ENCODE assay signal across 8 mouse cellular contexts in the genomic region with DNA sequence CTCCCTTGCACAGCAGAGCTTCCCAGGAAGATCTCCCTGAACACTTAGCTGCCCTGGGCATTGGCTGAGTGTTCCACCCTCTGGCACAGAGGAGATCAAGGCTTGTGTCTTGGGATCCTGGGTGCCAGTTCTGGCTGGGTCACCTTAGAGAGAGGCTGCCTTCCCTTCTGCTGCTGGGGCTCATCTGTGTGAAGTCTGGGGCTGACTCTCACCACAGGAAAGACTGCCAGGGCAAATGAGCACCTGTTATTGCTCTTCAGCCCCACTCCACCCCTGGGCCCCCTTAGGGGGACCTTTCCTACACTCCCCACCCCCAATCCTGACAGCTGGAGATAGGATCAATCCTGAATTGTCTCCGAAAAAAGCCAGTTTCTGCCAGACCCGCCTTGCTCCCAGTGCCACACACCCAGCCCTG. TPM values are rescaled to one million over a fixed set of nuclear protein-coding genes. Genes with fewer than 3 reads are reported as not detected.
DNase-seq lines count a peak whose midpoint lies in the region; ATAC-seq lines count a peak whose summit lies in the region.

No protein-coding gene starts in this region.

- no peak for DNase-seq in heart, adult 9 months (ENCODE audit: low spot score in 2 of 2)
- DNase-seq in embryonic facial prominence, embryonic 10.5 days (ENCODE audit: low spot score), result no peak
- no peak for DNase-seq in cerebellum, adult 11 months
- no peak for DNase-seq in adrenal gland, adult 2 months
- DNase-seq in lung, postnatal 10 days, result no peak

- H3K4me1 ChIP-seq in heart, embryonic 16.5 days (ENCODE audit: control insufficient read depth, insufficient read depth, low read length), result peaks cover 8% of the 10 kb centered on the region; the same call in 1 of the 2 replicates
- peaks cover 38% of the 10 kb centered on the region for H3K4me1 ChIP-seq in embryonic facial prominence, embryonic 10.5 days
- H3K4me1 ChIP-seq in hindbrain, embryonic 15.5 days (replicated peaks), result peaks cover 25% of the 10 kb centered on the region
- H3K4me1 ChIP-seq in midbrain, embryonic 15.5 days, result peaks cover 27% of the 10 kb centered on the region

- H3K27me3 ChIP-seq in heart, embryonic 16.5 days (ENCODE audit: control insufficient read depth, insufficient read depth, low read length), result no peaks in the 10 kb centered on the region
- H3K27me3 ChIP-seq in embryonic facial prominence, embryonic 10.5 days (replicated peaks; ENCODE audit: low read depth, poor library complexity, severe bottlenecking), result peaks cover 32% of the 10 kb centered on the region
- H3K27me3 ChIP-seq in hindbrain, embryonic 15.5 days, result no peaks in the 10 kb centered on the region
- 0 out of 2 replicates have a peak, but pooled peaks cover 6% of the 10 kb centered on the region for H3K27me3 ChIP-seq in midbrain, embryonic 15.5 days (replicated peaks)

- peak overlapping the region; percentile 71 for H3K9ac ChIP-seq in heart, embryonic 16.5 days (ENCODE audit: low read length)
- peak overlapping the region; percentile 76; the same call in 1 of the 2 replicates for H3K9ac ChIP-seq in hindbrain, embryonic 15.5 days
- peak overlapping the region; percentile 79; the same call in 1 of the 2 replicates for H3K9ac ChIP-seq in midbrain, embryonic 15.5 days

- no peaks in the 10 kb centered on the region for H3K9me3 ChIP-seq in heart, embryonic 16.5 days (replicated peaks; ENCODE audit: control insufficient read depth, low read length)
- H3K9me3 ChIP-seq in embryonic facial prominence, embryonic 10.5 days, result no peaks in the 10 kb centered on the region
- no peaks in the 10 kb centered on the region for H3K9me3 ChIP-seq in hindbrain, embryonic 15.5 days
- H3K9me3 ChIP-seq in midbrain, embryonic 15.5 days, result no peaks in the 10 kb centered on the region

- no peaks in the 10 kb centered on the region for H3K36me3 ChIP-seq in heart, embryonic 16.5 days (ENCODE audit: control insufficient read depth, insufficient read depth)
- no peaks in the 10 kb centered on the region for H3K36me3 ChIP-seq in embryonic facial prominence, embryonic 10.5 days (replicated peaks)
- H3K36me3 ChIP-seq in hindbrain, embryonic 15.5 days, result no peaks in the 10 kb centered on the region
- H3K36me3 ChIP-seq in midbrain, embryonic 15.5 days (replicated peaks), result no peaks in the 10 kb centered on the region

- H3K27ac ChIP-seq in heart, embryonic 16.5 days (ENCODE audit: low read length), result no peak overlapping the region
- H3K27ac ChIP-seq in embryonic facial prominence, embryonic 10.5 days (replicated peaks), result peak overlapping the region; percentile 44; the same call in 1 of the 2 replicates
- H3K27ac ChIP-seq in hindbrain, embryonic 15.5 days (replicated peaks), result no peak overlapping the region
- no peak overlapping the region for H3K27ac ChIP-seq in midbrain, embryonic 15.5 days

- H3K4me2 ChIP-seq in heart, embryonic 16.5 days (ENCODE audit: low read depth, low read length), result peak overlapping the region; percentile 79
- peak overlapping the region; percentile 79 for H3K4me2 ChIP-seq in hindbrain, embryonic 15.5 days
- H3K4me2 ChIP-seq in midbrain, embryonic 15.5 days, result peak overlapping the region; percentile 81

- H3K4me3 ChIP-seq in heart, embryonic 16.5 days (ENCODE audit: low read length), result peak overlapping the region; percentile 87
- H3K4me3 ChIP-seq in embryonic facial prominence, embryonic 10.5 days, result peak overlapping the region; percentile 81
- H3K4me3 ChIP-seq in hindbrain, embryonic 15.5 days, result peak overlapping the region; percentile 82
- peak overlapping the region; percentile 93 for H3K4me3 ChIP-seq in midbrain, embryonic 15.5 days

- no peak for ATAC-seq in heart, embryonic 16.5 days (replicated peaks; ENCODE audit: extremely low read depth, insufficient read depth, low FRiP score)
- ATAC-seq in hindbrain, embryonic 15.5 days (ENCODE audit: low FRiP score, low read depth), result peak; percentile 12; the same call in 1 of the 2 replicates
- ATAC-seq in midbrain, embryonic 15.5 days (replicated peaks), result peak; percentile 21

- WGBS in heart, embryonic 16.5 days, result 43% methylated on average over 2 of the region's 2 CpGs
- 46% methylated on average over 2 of the region's 2 CpGs for WGBS in embryonic facial prominence, embryonic 10.5 days
- WGBS in hindbrain, embryonic 15.5 days, result 44% methylated on average over 2 of the region's 2 CpGs
- WGBS in midbrain, embryonic 15.5 days, result 56% methylated on average over 2 of the region's 2 CpGs

RNA-seq across cellular contexts. Expression of a gene that starts 1.0 kb away (rescaled TPM):
- 5.0 and 7.4 TPM in 2 replicates for polyA plus RNA-seq in heart, embryonic 16.5 days (2015; fragmentation: Nextera tagmentation; extraction: Ambion mirVana)
- polyA plus RNA-seq in embryonic facial prominence, embryonic 10.5 days (2016; fragmentation: Nextera tagmentation; extraction: Ambion mirVana), result 4.7 and 5.1 TPM in 2 replicates
- 22.9 and 26.5 TPM in 2 replicates for polyA plus RNA-seq in hindbrain, embryonic 15.5 days (2015; fragmentation: Nextera tagmentation; extraction: Ambion mirVana)
- 18.5 and 19.0 TPM in 2 replicates for polyA plus RNA-seq in midbrain, embryonic 15.5 days (2015; fragmentation: Nextera tagmentation; extraction: Ambion mirVana)
- total RNA-seq in adrenal gland, adult 2 months (2021), result 1 to 10 TPM; 4.1 to 6.1 TPM
- polyA plus RNA-seq in adrenal gland, adult 2 months (2012; rRNA removed), result 8.4 and 11.2 TPM in 2 replicates

RNA-seq across cellular contexts. Expression of a gene that starts 22.2 kb away (rescaled TPM):
- polyA plus RNA-seq in heart, embryonic 16.5 days (2015; fragmentation: Nextera tagmentation; extraction: Ambion mirVana), result 0.17 and 0.24 TPM in 2 replicates
- not detected in 2 replicates for polyA plus RNA-seq in embryonic facial prominence, embryonic 10.5 days (2016; fragmentation: Nextera tagmentation; extraction: Ambion mirVana)
- 0.31 and 0.45 TPM in 2 replicates for polyA plus RNA-seq in hindbrain, embryonic 15.5 days (2015; fragmentation: Nextera tagmentation; extraction: Ambion mirVana)
- polyA plus RNA-seq in midbrain, embryonic 15.5 days (2015; fragmentation: Nextera tagmentation; extraction: Ambion mirVana), result 0.15 and 0.41 TPM in 2 replicates
- under 1 TPM in 1 of 2 experiments, not detected in 1; 0.78 TPM for total RNA-seq in adrenal gland, adult 2 months (2021)
- 0.19 and 0.20 TPM in 2 replicates for polyA plus RNA-seq in adrenal gland, adult 2 months (2012; rRNA removed)

RNA-seq across cellular contexts. Expression of a gene that starts 31.8 kb away (rescaled TPM):
- polyA plus RNA-seq in heart, embryonic 16.5 days (2015; fragmentation: Nextera tagmentation; extraction: Ambion mirVana), result 0.17 and 0.26 TPM in 2 replicates
- 0.18 TPM in 1 of 2 replicates, not detected in the other for polyA plus RNA-seq in embryonic facial prominence, embryonic 10.5 days (2016; fragmentation: Nextera tagmentation; extraction: Ambion mirVana)
- 0.56 and 0.62 TPM in 2 replicates for polyA plus RNA-seq in hindbrain, embryonic 15.5 days (2015; fragmentation: Nextera tagmentation; extraction: Ambion mirVana)
- polyA plus RNA-seq in midbrain, embryonic 15.5 days (2015; fragmentation: Nextera tagmentation; extraction: Ambion mirVana), result 0.33 and 0.37 TPM in 2 replicates
- 1 to 10 TPM in 1 of 2 experiments, under 1 TPM in 1; 0.17 to 5.7 TPM for total RNA-seq in adrenal gland, adult 2 months (2021)
- 3.3 and 10.3 TPM in 2 replicates for polyA plus RNA-seq in adrenal gland, adult 2 months (2012; rRNA removed)

RNA-seq across cellular contexts. Expression of a gene that starts 57.8 kb away (rescaled TPM):
- polyA plus RNA-seq in heart, embryonic 16.5 days (2015; fragmentation: Nextera tagmentation; extraction: Ambion mirVana), result 4.8 and 6.5 TPM in 2 replicates
- polyA plus RNA-seq in embryonic facial prominence, embryonic 10.5 days (2016; fragmentation: Nextera tagmentation; extraction: Ambion mirVana), result 20.4 and 21.8 TPM in 2 replicates
- 16.6 and 19.3 TPM in 2 replicates for polyA plus RNA-seq in hindbrain, embryonic 15.5 days (2015; fragmentation: Nextera tagmentation; extraction: Ambion mirVana)
- polyA plus RNA-seq in midbrain, embryonic 15.5 days (2015; fragmentation: Nextera tagmentation; extraction: Ambion mirVana), result 20.6 and 23.8 TPM in 2 replicates
- total RNA-seq in adrenal gland, adult 2 months (2021), result 100 to 1,000 TPM; 140 to 146 TPM
- 136 and 180 TPM in 2 replicates for polyA plus RNA-seq in adrenal gland, adult 2 months (2012; rRNA removed)
